Mouse (Mus musculus) cerebellum, adult 9-11 months (tissue): ENCODE data around the gene Cpsf3.

Experiments
- DNase-seq: peaks from one replicate; pipeline ENCODE4 v3.0.0; 2022

The Cpsf3 gene

GRCm38 (mm10) chr12:21289651-21290050 lies 4.5 kb downstream of the Cpsf3 start:
- no peak for DNase-seq

DNA sequence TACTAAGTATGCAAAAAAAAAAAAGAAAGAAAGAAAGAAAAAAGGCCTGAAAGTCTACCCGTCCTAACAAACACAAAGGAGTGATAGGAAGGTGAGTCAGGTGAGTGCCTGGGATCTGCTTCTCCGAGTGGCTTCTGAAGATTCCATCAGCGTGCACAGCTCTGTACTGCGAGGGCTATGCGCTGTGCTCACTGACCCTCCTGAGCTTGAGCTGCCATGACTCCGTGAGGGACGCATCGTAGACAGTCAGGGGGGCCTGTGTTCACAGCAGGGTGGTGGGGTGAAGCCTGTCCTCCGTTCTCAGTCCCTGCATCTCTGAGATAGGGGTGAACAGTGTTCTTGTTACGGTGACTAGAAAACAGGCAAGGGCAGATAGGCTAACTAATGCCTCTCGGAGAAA lies 13.7 kb downstream of the Cpsf3 start:
- DNase-seq: no peak

DNA sequence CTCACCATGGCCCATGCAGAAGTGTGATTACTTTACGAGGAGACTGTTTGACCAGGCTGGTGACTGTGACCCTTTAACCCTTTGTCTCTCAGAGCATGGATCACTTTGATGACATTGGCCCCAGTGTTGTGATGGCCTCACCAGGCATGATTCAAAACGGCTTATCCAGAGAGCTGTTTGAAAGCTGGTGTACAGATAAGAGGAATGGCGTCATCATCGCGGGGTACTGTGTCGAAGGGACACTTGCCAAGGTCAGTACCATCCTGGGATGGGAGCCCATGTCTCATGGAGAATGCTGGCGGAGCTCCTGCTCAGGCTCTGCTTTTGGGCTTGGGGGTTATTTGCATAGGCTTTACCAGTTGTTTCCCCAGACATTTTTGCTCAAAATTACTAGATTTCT lies 16.1 kb downstream of the Cpsf3 start:
- DNase-seq: no peak

GRCm38 (mm10) chr12:21301932-21302331 lies 16.7 kb downstream of the Cpsf3 start:
- no peak for DNase-seq

GRCm38 (mm10) chr12:21302361-21302783 lies 17.2 kb downstream of the Cpsf3 start:
- DNase-seq: no peak

DNA sequence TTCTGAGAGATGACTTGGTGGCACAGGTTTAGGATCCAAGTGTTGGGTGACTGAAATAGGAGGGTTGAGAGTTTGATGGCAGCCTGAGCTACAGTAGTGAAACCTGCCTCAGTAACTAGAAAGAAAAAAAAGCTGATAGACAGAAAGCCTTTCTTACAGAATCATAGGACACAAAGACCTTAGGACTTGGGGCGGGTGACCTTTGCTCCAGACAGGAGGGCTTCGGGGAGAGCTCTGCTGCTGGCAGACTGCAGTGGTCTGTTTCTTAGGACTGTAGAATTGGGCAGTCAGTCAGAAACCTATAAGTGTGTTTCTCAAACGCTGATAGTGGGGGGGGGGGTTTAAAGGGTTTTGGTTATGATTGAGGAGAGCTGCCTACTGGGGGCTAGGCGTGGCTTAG lies 20.6 kb downstream of the Cpsf3 start:
- DNase-seq: no peak

GRCm38 (mm10) chr12:21306721-21307120 lies 21.5 kb downstream of the Cpsf3 start:
- DNase-seq: no peak

GRCm38 (mm10) chr12:21312201-21312600 lies 27.0 kb downstream of the Cpsf3 start:
- no peak for DNase-seq

DNA sequence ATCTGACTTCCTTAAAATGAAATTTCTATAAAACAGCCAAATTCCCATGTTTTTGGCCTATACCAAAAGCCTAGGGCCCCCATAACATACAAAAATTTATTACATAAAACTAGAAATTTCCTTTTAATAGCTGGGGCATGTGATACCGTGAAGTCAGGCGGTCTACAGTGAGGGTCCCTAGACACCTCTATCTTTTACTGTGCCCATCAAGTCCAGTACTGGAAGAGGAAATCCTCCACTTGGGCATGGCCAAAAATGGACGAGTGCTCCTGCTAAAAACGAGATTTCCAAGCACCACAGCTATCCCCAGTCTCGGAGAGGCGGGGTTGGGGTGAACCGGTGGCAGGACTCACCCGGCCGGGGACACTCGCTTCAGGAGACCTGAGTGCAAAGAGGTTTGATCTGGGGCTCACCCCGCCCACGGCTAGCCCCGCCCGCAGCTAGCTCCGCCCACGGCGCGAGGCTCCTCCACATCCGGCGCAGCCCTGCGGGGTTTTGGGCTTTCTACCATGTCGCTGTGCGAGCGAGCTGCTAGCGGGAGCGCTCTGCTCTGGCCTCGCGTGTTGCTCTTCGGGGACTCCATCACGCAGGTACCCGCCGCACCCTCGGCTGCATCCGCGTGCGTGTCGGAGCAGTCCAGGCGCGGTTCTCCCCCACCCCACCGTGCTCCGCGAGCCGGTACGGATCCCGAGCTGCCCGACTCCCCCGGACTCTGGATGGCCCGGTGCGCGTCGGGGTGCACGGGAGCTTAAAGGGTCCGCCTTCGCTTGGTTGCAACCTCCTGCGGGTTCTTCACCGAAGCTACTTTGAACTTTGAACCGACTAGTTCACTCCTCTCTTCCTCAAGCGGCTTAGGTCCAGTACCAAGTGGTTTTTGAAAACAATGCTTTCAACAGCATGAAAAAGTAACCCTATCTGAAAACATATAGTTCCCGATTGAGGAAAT lies 31.0 kb downstream of the Cpsf3 start, which contains the start of gene Iah1:
TSS of gene Iah1 (plus strand) at position 467 of the 946 bp plus-strand sequence.
- DNase-seq: peak; percentile 87

DNA sequence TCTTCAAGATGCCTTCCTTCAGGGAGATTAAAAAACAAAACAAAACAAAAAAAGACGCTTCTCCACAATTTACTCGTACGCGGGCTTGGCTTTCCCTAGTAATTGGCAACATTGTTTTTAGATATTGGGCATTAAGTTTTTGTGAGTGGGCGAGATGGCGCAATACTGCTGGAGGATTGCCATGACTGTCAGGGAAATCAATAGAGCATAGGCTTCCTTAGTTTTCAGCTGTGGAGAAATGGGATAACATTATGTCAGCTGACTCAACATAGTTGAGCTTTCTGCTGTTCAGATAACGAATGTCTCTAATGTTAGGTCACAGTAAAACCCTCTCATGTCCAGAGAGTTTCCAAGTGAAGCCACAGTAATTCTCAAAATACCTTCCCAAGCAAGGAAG lies 31.7 kb downstream of the Cpsf3 start:
- peak; percentile 34 for DNase-seq

- peak; percentile 68 for DNase-seq
These were observed 33.1 kb downstream of the Cpsf3 start for GRCm38 (mm10) chr12:21318143-21318895.

- DNase-seq: peak; percentile 59
These were observed 35.1 kb downstream of the Cpsf3 start for GRCm38 (mm10) chr12:21320317-21320716.

DNA sequence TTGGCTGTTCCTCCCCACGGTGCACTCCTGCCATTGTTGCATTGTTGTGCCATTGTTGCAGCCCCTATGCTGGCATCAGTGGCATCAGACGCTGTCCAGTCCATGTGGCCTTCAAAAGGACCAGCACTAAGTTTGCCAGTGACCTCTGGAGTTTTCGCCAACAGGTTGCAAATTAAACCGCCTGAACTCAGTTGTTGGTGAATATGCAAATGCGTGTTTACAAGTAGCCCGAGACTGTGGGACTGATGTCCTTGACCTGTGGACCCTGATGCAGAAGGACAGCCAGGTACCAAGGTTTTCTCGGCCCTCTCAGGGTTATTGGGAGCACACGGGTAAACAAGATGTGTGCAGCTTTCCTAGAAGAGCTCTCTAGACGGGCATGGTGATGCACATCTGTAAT lies 36.0 kb downstream of the Cpsf3 start:
- DNase-seq: no peak

DNA sequence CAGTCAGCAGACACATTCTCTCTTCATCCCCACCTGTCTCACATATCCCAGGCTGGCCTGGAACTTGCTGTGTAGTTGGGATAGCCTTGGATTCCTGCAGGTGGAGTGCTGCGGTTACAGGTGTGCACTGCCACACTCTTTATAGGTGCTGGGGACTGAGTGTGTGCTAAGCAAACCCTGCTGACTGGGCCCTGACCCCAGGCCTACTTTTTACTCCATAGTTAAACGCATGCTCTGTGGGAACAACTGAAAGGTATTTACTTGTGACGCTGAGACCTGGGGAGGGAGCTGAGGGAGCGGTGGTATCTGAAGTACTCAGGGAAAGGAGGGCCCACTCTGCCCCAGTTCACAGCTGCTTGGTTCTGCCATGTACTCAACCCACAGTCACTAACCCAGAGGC lies 37.1 kb downstream of the Cpsf3 start:
- DNase-seq: no peak

DNA sequence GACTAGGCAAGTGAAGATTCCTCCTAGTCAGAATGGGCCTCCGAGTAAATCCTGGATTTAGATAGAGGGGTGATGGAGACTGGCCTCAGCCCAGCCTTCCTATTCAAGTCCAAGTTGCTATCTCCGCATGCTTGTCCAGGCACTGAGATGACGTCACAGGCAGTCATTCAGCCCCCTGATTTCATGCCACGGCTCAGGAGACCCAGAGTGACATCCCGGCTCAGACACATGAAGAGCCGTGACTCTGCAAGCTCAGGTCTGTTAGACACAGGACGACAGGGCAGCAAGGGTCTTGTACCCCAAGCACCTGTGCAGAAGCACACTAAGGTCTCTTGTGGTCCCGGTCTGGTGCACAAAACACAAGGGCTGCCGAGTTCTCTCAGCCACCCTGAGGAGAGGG lies 37.7 kb downstream of the Cpsf3 start:
- no peak for DNase-seq

DNA sequence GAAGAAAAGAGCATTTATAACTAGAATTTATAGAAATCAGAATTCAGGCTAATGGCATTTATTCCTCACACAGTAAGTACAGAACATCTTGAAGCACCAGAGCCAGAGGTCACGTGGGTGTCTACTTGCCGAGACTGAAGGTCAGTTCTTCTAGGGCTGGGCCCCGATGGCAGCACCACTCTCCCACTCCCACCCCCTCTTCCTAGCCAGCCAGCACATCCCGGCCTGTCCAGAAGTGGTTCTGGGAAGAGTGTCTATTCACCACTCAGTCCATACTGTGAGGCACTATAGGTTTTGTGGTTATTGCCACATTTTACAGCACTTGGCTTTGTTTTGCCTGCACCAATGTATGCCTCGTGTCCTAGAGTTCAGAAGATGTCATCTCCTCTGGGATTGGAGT lies 38.9 kb downstream of the Cpsf3 start:
- DNase-seq: no peak

GRCm38 (mm10) chr12:21325266-21325665 lies 40.1 kb downstream of the Cpsf3 start:
- DNase-seq: no peak

- DNase-seq: no peak
These were observed 41.1 kb downstream of the Cpsf3 start for GRCm38 (mm10) chr12:21326325-21326724.

- no peak for DNase-seq
These were observed 44.6 kb downstream of the Cpsf3 start for GRCm38 (mm10) chr12:21329661-21330400.

DNA sequence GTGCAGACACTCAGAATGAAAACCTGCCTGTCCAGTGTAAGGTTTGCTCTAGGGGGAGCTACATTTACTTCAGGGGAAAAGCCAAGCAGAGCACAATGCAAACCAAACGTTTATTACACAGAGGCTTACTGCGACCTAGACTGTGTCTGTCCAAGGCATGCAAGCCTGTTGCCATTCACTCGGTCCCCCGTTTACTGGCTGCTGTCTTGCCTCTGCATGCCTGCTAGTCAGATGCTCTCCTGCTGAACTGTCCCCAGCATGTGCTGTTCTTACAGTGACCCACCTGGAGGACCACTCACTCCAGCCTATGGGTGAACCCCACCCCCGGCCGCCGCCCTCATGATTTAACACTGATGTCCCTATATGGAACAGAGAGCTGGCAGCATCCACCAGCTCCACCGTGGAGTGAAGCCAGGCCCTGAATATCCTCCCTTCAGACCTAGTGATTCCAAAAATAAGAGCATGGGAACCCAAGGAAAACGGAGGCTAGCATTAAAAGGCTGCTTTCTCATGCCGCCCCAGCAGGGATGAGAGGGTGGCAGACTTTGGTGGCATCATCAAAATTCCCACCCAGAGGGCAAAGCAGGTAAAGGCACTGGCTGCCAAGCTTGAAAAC lies 45.9 kb downstream of the Cpsf3 start:
- DNase-seq: no peak

- DNase-seq: no peak
These were observed 46.5 kb downstream of the Cpsf3 start for GRCm38 (mm10) chr12:21331711-21332110.

GRCm38 (mm10) chr12:21333021-21333420 lies 47.8 kb downstream of the Cpsf3 start:
- no peak for DNase-seq

GRCm38 (mm10) chr12:21333766-21334165 lies 48.6 kb downstream of the Cpsf3 start:
- DNase-seq: no peak
